Mouse (Mus musculus) MEL (cell line): ENCODE measurements around the gene Vipas39.

Experiments
- CHD2 ChIP-seq: IDR thresholded peaks from 2 replicates; pipeline ENCODE4 v1.6.1; 2011; ENCODE audit warnings: low read length, improper control_type of control experiment
- CTCF ChIP-seq, 3 experiments: IDR thresholded peaks in 2 of 3; conservative IDR thresholded peaks in 1 of 3; 2 replicates each; pipeline ENCODE4 v1.5.1; 2011 to 2012; ENCODE audit warnings: low read length in 3 of 3, low read depth in 2 of 3, mild to moderate bottlenecking in 2 of 3, improper control_type of control experiment in 1 of 3, inconsistent platforms in 1 of 3, mixed read lengths in 1 of 3, moderate library complexity in 1 of 3; ENCODE audit not compliant: control insufficient read depth in 1 of 3, insufficient read depth in 1 of 3, poor library complexity in 1 of 3, severe bottlenecking in 1 of 3
- EP300 ChIP-seq, 2 experiments: IDR thresholded peaks; 2 replicates each; pipeline ENCODE4 v1.6.1; 2011; ENCODE audit warnings: improper control_type of control experiment in 2 of 2, low read length in 2 of 2, low read depth in 1 of 2, mild to moderate bottlenecking in 1 of 2
- ETS1 ChIP-seq: IDR thresholded peaks from 2 replicates; pipeline ENCODE4 v1.6.1; 2012; ENCODE audit warnings: low read depth, mild to moderate bottlenecking, inconsistent platforms, low read length, improper control_type of control experiment, moderate library complexity
- MAX ChIP-seq: IDR thresholded peaks from 2 replicates; pipeline ENCODE4 v1.6.1; 2011; ENCODE audit warnings: low read length, improper control_type of control experiment
- MAZ ChIP-seq: IDR thresholded peaks from 2 replicates; pipeline ENCODE4 v1.6.1; 2012; ENCODE audit warnings: low read depth, mild to moderate bottlenecking, inconsistent platforms, low read length, improper control_type of control experiment
- MXI1 ChIP-seq: IDR thresholded peaks from 2 replicates; pipeline ENCODE4 v1.6.1; 2011; ENCODE audit warnings: mild to moderate bottlenecking, low read depth, low read length, improper control_type of control experiment
- MYC ChIP-seq: IDR thresholded peaks from 2 replicates; pipeline ENCODE4 v1.6.1; 2011; ENCODE audit warnings: low read depth, mild to moderate bottlenecking, low read length, improper control_type of control experiment, moderate library complexity
- NRF1 ChIP-seq: IDR thresholded peaks from 2 replicates; pipeline ENCODE4 v1.6.1; 2014; ENCODE audit warnings: low read depth, mild to moderate bottlenecking, inconsistent platforms, low read length, improper control_type of control experiment, moderate library complexity; ENCODE audit not compliant: poor library complexity, insufficient read depth, severe bottlenecking
- POLR2A ChIP-seq, 2 experiments: IDR thresholded peaks; 2 replicates each; pipeline ENCODE4 v1.6.1; 2011 to 2012; ENCODE audit warnings: low read length in 2 of 2, mild to moderate bottlenecking in 2 of 2, control low read depth in 1 of 2, improper control_type of control experiment in 1 of 2, low read depth in 1 of 2, moderate library complexity in 1 of 2; ENCODE audit not compliant: control insufficient read depth in 1 of 2, insufficient read depth in 1 of 2, poor library complexity in 1 of 2
- TBP ChIP-seq: IDR thresholded peaks from 2 replicates; pipeline ENCODE4 v1.8.0; 2011; ENCODE audit warnings: low read depth, low read length, improper control_type of control experiment
- TCF12 ChIP-seq: IDR thresholded peaks from 2 replicates; pipeline ENCODE4 v1.6.1; 2014; ENCODE audit warnings: low read depth, mild to moderate bottlenecking, inconsistent platforms, low read length, improper control_type of control experiment, moderate library complexity
- USF1 ChIP-seq: IDR thresholded peaks from 2 replicates; pipeline ENCODE4 v1.6.1; 2014; ENCODE audit warnings: low read depth, mild to moderate bottlenecking, inconsistent platforms, low read length, improper control_type of control experiment, moderate library complexity

- TF ChIP-seq MAX (no peak), POLR2A (IDR thresholded peaks at IDR 0.05; ENCODE audit: control insufficient read depth in 1 of 2, insufficient read depth in 1 of 2, low read depth in 1 of 2, low read length in 2 of 2, poor library complexity in 1 of 2) (no peak), TBP (no peak), CTCF (IDR thresholded peaks at IDR 0.05 in 2 of 3, conservative IDR thresholded peaks at IDR 0.05 in 1 of 3; ENCODE audit: control insufficient read depth in 1 of 3, insufficient read depth in 1 of 3, low read depth in 2 of 3, low read length in 3 of 3, poor library complexity in 1 of 3, severe bottlenecking in 1 of 3) (no peak), USF1 (no peak), ETS1 (no peak), TCF12 (no peak), MXI1 (no peak), MAZ (no peak), NRF1 (no peak), EP300 (IDR thresholded peaks at IDR 0.05; ENCODE audit: low read depth in 1 of 2, low read length in 2 of 2) (no peak), MYC (no peak), CHD2 (no peak)
Measured at GRCm38 (mm10) chr12:87229633-87230032, 36.4 kb downstream of the Vipas39 start.
